Mouse (Mus musculus): ENCODE data around the gene Pik3cb.

DNA sequence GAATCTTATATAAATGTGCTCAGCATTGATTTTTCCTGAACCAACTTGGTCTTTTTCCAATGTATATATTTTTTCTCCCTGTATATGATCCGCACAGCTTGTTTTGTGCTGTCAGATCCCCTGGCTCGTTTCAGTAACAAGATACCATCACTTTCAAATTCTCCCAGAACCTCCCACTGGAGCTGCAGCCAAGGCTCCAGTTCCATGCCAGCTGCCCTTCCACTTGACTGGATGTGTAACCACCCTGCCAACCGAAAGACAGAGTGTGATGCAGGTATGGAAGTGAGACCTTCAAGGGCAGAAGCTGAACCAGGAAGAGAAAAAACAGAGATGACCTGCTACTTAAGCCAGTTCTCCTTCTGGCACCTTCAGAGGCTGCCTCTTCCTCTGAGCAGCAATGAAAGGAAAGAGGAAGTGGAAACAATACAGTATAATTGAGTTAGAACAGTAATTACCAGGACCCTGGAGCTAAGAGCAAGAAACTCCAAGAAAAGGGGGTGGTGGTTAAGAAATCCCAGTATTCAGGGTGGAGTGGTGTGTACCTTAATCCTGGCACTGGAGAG, 24.3 kb upstream of the Pik3cb start:
- no peak for TF ChIP-seq POLR2A (IDR thresholded peaks at IDR 0.05; ENCODE audit: borderline replicate concordance, extremely low read depth, low read depth, low read length)
- TF ChIP-seq CTCF (IDR thresholded peaks at IDR 0.05; ENCODE audit: insufficient read depth, low read length) = no peak
